Mouse (Mus musculus) olfactory bulb, adult 2 months (tissue): ENCODE measurements around the gene Ppfia4. TPM values are rescaled to one million over a fixed set of nuclear protein-coding genes. Genes with fewer than 3 reads are reported as not detected.
A peak's percentile ranks its signal among the peaks of the same experiment; 100 is the strongest.

Experiments used
- H3K27ac ChIP-seq: fragments of 200-500 bp; 2 replicates; pipeline ENCODE4 v1.5.1; 2012; ENCODE audit warnings: low read depth, low read length; ENCODE audit not compliant: insufficient read depth
- H3K4me1 ChIP-seq: fragments of 200-500 bp; 2 replicates; pipeline ENCODE4 v1.6.1; 2012; ENCODE audit warnings: low read length; ENCODE audit not compliant: control insufficient read depth, insufficient read depth
- H3K4me3 ChIP-seq: fragments of 200-500 bp; 2 replicates; pipeline ENCODE4 v1.5.1; 2012; ENCODE audit warnings: mild to moderate bottlenecking, low read depth, low read length, moderate library complexity; ENCODE audit not compliant: insufficient read depth
- CTCF ChIP-seq: fragments of 200-500 bp; IDR thresholded peaks from 2 replicates; pipeline ENCODE4 v1.5.1; 2012; ENCODE audit warnings: low read depth, mild to moderate bottlenecking, low read length, moderate library complexity; ENCODE audit not compliant: insufficient read depth
- POLR2A ChIP-seq: fragments of 200-500 bp; IDR thresholded peaks from 2 replicates; pipeline ENCODE4 v1.6.1; 2012; ENCODE audit warnings: mild to moderate bottlenecking, low read depth, low read length, moderate library complexity; ENCODE audit not compliant: insufficient read depth
- WGBS: fragments of 180-500 bp; shearing (Covaris S2); methylation state at CpG from one replicate; pipeline ENCODE4 v1.1.7; 2018; 5-methylcytosine and 5-hydroxymethylcytosine counted together
- polyA plus RNA-seq: library from polyadenylated mRNA; stranded (reverse); fragments of >200 nt; gene quantifications from 2 replicates; pipeline ENCODE4 v1.2.4, GENCODE M21; 2012; ENCODE audit warnings: low replicate concordance; ENCODE audit not compliant: missing spikeins, insufficient read depth, insufficient read length

Ppfia4 gene
- polyA plus RNA-seq, 1 experiment = not detected

- Histone ChIP-seq H3K27ac (peak overlapping the region; percentile 47; the same call in 1 of the 2 replicates), H3K4me1 (peaks cover 52% of the 10 kb centered on the region), H3K4me3 (no peak overlapping the region)
- 76% methylated on average over 10 of the region's 10 CpGs for WGBS
- no peak for TF ChIP-seq POLR2A
- no peak for TF ChIP-seq CTCF
Observed at GRCm38 (mm10) chr1:134333371-134334110, 813 bp upstream of the Ppfia4 start.

GRCm38 (mm10) chr1:134331879-134332635, 671 bp downstream of the Ppfia4 start:
- TF ChIP-seq POLR2A (no peak), CTCF (no peak)
- WGBS = 36% methylated on average over 20 of the region's 20 CpGs
- peaks cover 63% of the 10 kb centered on the region for H3K4me1 ChIP-seq
- H3K27ac ChIP-seq = peak overlapping the region; percentile 87
- 0 out of 2 replicates have a peak overlapping the region, but pooled peaks have one; percentile 22 for H3K4me3 ChIP-seq

GRCm38 (mm10) chr1:134326841-134327346, 5.8 kb downstream of the Ppfia4 start:
- Histone ChIP-seq H3K27ac (no peak overlapping the region), H3K4me3 (no peak overlapping the region), H3K4me1 (peaks cover 21% of the 10 kb centered on the region)
- TF ChIP-seq POLR2A = no peak
- no peak for TF ChIP-seq CTCF
- 94% methylated on average over 12 of the region's 12 CpGs for WGBS

- Histone ChIP-seq H3K4me3 (no peak overlapping the region), H3K4me1 (peaks cover 4% of the 10 kb centered on the region; the same call in 1 of the 2 replicates), H3K27ac (no peak overlapping the region)
- no peak for TF ChIP-seq CTCF
- TF ChIP-seq POLR2A = no peak
- 86% methylated on average over 6 of the region's 6 CpGs for WGBS
Observed at GRCm38 (mm10) chr1:134322591-134322990, 10.1 kb downstream of the Ppfia4 start.

- WGBS = 79% methylated on average over 14 of the region's 14 CpGs
- Histone ChIP-seq H3K4me1 (no peaks in the 10 kb centered on the region), H3K4me3 (no peak overlapping the region), H3K27ac (no peak overlapping the region)
- TF ChIP-seq CTCF (no peak), POLR2A (no peak)
Observed at GRCm38 (mm10) chr1:134320691-134321301, 11.9 kb downstream of the Ppfia4 start.

- TF ChIP-seq POLR2A (no peak), CTCF (no peak)
- WGBS = 54% methylated on average over 5 of the region's 5 CpGs
- H3K4me1 ChIP-seq = 0 out of 2 replicates have a peak, but pooled peaks cover 2% of the 10 kb centered on the region
- no peak overlapping the region for H3K4me3 ChIP-seq
- no peak overlapping the region for H3K27ac ChIP-seq
Observed at GRCm38 (mm10) chr1:134318261-134318660, 14.5 kb downstream of the Ppfia4 start.

GRCm38 (mm10) chr1:134316361-134316760, 16.4 kb downstream of the Ppfia4 start:
- Histone ChIP-seq H3K4me1 (0 out of 2 replicates have a peak, but pooled peaks cover 2% of the 10 kb centered on the region), H3K27ac (no peak overlapping the region), H3K4me3 (no peak overlapping the region)
- WGBS = 78% methylated on average over 9 of the region's 9 CpGs
- TF ChIP-seq POLR2A = no peak
- no peak for TF ChIP-seq CTCF

- Histone ChIP-seq H3K4me3 (no peak overlapping the region), H3K4me1 (0 out of 2 replicates have a peak, but pooled peaks cover 2% of the 10 kb centered on the region), H3K27ac (no peak overlapping the region)
- no peak for TF ChIP-seq POLR2A
- no peak for TF ChIP-seq CTCF
- 88% methylated on average over 5 of the region's 5 CpGs for WGBS
Observed at GRCm38 (mm10) chr1:134315181-134315580, 17.5 kb downstream of the Ppfia4 start.
